Mouse (Mus musculus): ENCODE measurements at regions not wholly inside any gene's neighbourhood (a gene's known extent, or its start where the extent isn't known, plus 50 kb on each side); places are given as distances from the start of the nearest gene placed in this dataset.

- Histone ChIP-seq H3K27ac (ENCODE audit: insufficient read depth, low read depth, low read length) (no peak overlapping the region), H3K4me1 (ENCODE audit: control insufficient read depth, insufficient read depth, low read length) (no peaks in the 10 kb centered on the region), H3K4me3 (ENCODE audit: insufficient read depth, low read depth, low read length) (no peak overlapping the region)
- 65% methylated on average over 2 of the region's 2 CpGs for WGBS
- no peak for TF ChIP-seq CTCF (IDR thresholded peaks at IDR 0.05; ENCODE audit: insufficient read depth, low read depth, low read length)
- TF ChIP-seq POLR2A (IDR thresholded peaks at IDR 0.05; ENCODE audit: insufficient read depth, low read depth, low read length), result no peak
Observed at GRCm38 (mm10) chr9:31794911-31795310, 118.4 kb downstream of the Barx2 start.

DNA sequence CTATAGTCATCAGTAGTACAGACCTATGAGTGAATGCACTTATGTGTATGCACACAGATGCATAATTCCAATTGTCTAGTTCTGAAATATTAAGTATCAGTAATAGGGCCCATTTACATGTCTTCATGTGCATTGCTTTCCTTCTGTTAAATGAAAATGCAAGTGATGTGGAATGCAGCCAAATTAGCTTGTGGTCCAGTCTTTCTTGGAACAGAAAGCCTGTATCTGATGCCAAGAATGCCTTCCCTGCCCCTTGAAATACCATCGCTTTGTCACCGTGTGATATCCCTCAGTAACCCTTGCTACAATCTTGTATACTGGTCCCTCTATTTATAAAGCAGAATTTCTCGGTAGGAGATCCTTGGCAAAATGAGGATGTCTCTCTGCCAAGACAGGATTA is 137.3 kb downstream of the Barx2 start:
- no peak for TF ChIP-seq CTCF (IDR thresholded peaks at IDR 0.05; ENCODE audit: insufficient read depth, low read depth, low read length)
- TF ChIP-seq POLR2A (IDR thresholded peaks at IDR 0.05; ENCODE audit: insufficient read depth, low read depth, low read length), result no peak
- no peak overlapping the region for H3K4me3 ChIP-seq (ENCODE audit: insufficient read depth, low read depth, low read length)
- no peak overlapping the region for H3K27ac ChIP-seq (ENCODE audit: insufficient read depth, low read depth, low read length)
- no peaks in the 10 kb centered on the region for H3K4me1 ChIP-seq (ENCODE audit: control insufficient read depth, insufficient read depth, low read length)
- 29% methylated on average over 3 of the region's 3 CpGs for WGBS

DNA sequence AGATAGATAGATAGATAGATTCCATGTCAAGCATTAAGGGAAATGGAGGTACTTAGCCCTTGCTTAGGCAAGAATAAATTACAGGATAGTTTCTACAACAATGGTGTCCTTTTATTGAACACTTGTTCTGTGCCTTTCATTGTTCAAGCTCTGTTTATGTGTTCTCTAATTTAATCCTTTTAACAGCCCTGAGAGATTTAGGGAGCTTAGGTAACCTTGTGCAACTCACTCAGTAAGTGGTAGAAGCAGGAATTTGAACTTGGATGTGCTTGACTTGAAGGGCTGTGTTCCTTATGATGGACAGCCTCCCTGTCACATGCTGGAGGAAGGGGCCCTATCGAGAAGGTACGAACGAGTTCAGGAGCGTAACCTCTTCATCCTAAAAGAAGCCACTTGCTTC is 147.9 kb downstream of the Barx2 start:
- WGBS, result 91% methylated on average over 4 of the region's 4 CpGs
- Histone ChIP-seq H3K27ac (ENCODE audit: insufficient read depth, low read depth, low read length) (no peak overlapping the region), H3K4me3 (ENCODE audit: insufficient read depth, low read depth, low read length) (no peak overlapping the region), H3K4me1 (ENCODE audit: control insufficient read depth, insufficient read depth, low read length) (no peaks in the 10 kb centered on the region)
- no peak for TF ChIP-seq CTCF (IDR thresholded peaks at IDR 0.05; ENCODE audit: insufficient read depth, low read depth, low read length)
- no peak for TF ChIP-seq POLR2A (IDR thresholded peaks at IDR 0.05; ENCODE audit: insufficient read depth, low read depth, low read length)

DNA sequence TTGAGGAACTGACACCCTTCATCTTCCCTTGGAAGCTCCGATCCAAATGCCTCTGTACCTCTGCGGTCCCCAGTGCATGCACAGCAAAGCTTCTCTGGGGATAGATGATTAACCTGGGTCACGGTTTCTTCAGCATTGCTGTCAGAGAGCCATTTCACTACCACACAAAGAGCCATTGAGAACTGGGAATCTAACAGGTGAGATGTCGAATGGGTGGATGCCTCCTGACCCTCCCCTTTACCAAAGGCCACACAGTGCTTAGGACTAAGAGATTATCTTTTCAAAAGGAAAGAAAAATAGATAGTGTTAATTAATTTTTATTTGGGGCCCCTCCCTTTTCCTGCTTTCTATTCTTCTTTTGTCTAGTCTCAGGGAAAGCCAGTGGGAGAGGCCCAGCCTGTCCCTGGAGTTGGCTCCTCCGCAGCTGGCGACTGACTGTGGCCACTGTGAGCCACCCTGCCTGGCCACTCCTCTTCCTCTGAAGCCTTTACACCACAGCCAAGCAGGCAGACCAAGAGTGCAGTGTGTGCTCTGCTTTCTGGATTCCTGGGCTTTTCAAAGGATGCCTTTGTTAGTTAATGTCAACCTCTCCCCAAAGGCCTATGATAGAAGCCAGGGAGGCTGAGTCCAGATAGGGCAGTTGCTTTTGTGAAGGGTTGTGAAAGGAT is 155.2 kb downstream of the Barx2 start:
- Histone ChIP-seq H3K4me1 (ENCODE audit: control insufficient read depth, insufficient read depth, low read length) (no peaks in the 10 kb centered on the region), H3K27ac (ENCODE audit: insufficient read depth, low read depth, low read length) (no peak overlapping the region), H3K4me3 (ENCODE audit: insufficient read depth, low read depth, low read length) (no peak overlapping the region)
- no peak for TF ChIP-seq CTCF (IDR thresholded peaks at IDR 0.05; ENCODE audit: insufficient read depth, low read depth, low read length)
- no peak for TF ChIP-seq POLR2A (IDR thresholded peaks at IDR 0.05; ENCODE audit: insufficient read depth, low read depth, low read length)
- 76% methylated on average over 6 of the region's 6 CpGs for WGBS

GRCm38 (mm10) chr9:31730443-31730842 is 182.8 kb downstream of the Barx2 start:
- H3K4me3 ChIP-seq (ENCODE audit: insufficient read depth, low read depth, low read length), result no peak overlapping the region
- TF ChIP-seq POLR2A (IDR thresholded peaks at IDR 0.05; ENCODE audit: insufficient read depth, low read depth, low read length), result no peak
- TF ChIP-seq CTCF (IDR thresholded peaks at IDR 0.05; ENCODE audit: insufficient read depth, low read depth, low read length), result no peak
- no peaks in the 10 kb centered on the region for H3K4me1 ChIP-seq (ENCODE audit: control insufficient read depth, insufficient read depth, low read length)
- H3K27ac ChIP-seq (ENCODE audit: insufficient read depth, low read depth, low read length), result no peak overlapping the region

GRCm38 (mm10) chr9:31719309-31719708 is 194.0 kb downstream of the Barx2 start:
- WGBS, result 75% methylated on average over 6 of the region's 6 CpGs
- TF ChIP-seq POLR2A (IDR thresholded peaks at IDR 0.05; ENCODE audit: insufficient read depth, low read depth, low read length) (no peak), CTCF (IDR thresholded peaks at IDR 0.05; ENCODE audit: insufficient read depth, low read depth, low read length) (no peak)
- Histone ChIP-seq H3K4me3 (ENCODE audit: insufficient read depth, low read depth, low read length) (no peak overlapping the region), H3K27ac (ENCODE audit: insufficient read depth, low read depth, low read length) (no peak overlapping the region), H3K4me1 (ENCODE audit: control insufficient read depth, insufficient read depth, low read length) (no peaks in the 10 kb centered on the region)

DNA sequence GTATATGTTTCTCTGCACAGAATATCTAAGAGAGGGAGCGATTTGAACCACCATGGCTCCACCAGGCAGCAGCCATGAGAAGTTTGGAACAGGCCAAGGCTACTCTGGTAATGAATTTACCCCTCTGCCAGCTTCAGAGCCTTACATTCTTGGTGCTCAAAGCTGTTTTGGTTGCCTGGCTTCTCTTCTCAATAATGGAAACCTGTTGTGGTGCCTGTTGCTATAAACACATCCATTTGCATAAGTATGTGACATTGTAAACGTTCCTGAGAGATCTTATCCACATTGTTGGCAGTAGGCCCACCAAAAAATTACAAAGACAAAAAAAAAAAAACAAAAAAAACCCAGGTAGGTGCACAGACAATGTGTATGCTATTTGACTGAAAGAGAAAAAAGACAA is 203.2 kb downstream of the Barx2 start:
- TF ChIP-seq POLR2A (IDR thresholded peaks at IDR 0.05; ENCODE audit: insufficient read depth, low read depth, low read length), result no peak
- TF ChIP-seq CTCF (IDR thresholded peaks at IDR 0.05; ENCODE audit: insufficient read depth, low read depth, low read length), result no peak
- WGBS, result 52% methylated on average over 2 of the region's 2 CpGs
- H3K4me3 ChIP-seq (ENCODE audit: insufficient read depth, low read depth, low read length), result no peak overlapping the region
- no peaks in the 10 kb centered on the region for H3K4me1 ChIP-seq (ENCODE audit: control insufficient read depth, insufficient read depth, low read length)
- H3K27ac ChIP-seq (ENCODE audit: insufficient read depth, low read depth, low read length), result no peak overlapping the region

DNA sequence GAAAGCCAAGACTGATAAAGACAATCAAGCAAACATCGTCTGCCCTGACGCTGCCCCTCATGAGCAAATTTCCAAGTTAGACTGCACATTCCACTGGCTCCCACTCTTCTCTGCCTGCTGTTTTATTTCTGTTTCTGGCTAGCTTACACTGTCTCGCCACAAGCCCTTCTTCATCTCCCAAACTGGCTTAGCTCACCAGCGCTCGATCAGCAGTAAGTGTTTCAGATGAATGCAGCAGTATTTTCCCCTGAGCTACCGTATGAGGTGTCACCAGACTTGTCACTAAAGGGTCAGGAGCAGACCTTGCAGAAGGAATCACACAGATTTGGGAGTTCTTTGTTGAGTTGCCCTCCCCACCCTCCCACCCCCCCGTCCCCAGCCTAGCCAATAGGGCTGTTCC is 206.6 kb downstream of the Barx2 start:
- WGBS, result 60% methylated on average over 6 of the region's 7 CpGs
- TF ChIP-seq CTCF (IDR thresholded peaks at IDR 0.05; ENCODE audit: insufficient read depth, low read depth, low read length) (no peak), POLR2A (IDR thresholded peaks at IDR 0.05; ENCODE audit: insufficient read depth, low read depth, low read length) (no peak)
- Histone ChIP-seq H3K27ac (ENCODE audit: insufficient read depth, low read depth, low read length) (no peak overlapping the region), H3K4me3 (ENCODE audit: insufficient read depth, low read depth, low read length) (no peak overlapping the region), H3K4me1 (ENCODE audit: control insufficient read depth, insufficient read depth, low read length) (no peaks in the 10 kb centered on the region)

- no peak overlapping the region for H3K4me3 ChIP-seq (ENCODE audit: insufficient read depth, low read depth, low read length)
- TF ChIP-seq POLR2A (IDR thresholded peaks at IDR 0.05; ENCODE audit: insufficient read depth, low read depth, low read length), result no peak
- TF ChIP-seq CTCF (IDR thresholded peaks at IDR 0.05; ENCODE audit: insufficient read depth, low read depth, low read length), result no peak
- WGBS, result 72% methylated on average over 7 of the region's 7 CpGs
- no peak overlapping the region for H3K27ac ChIP-seq (ENCODE audit: insufficient read depth, low read depth, low read length)
- peaks cover 3% of the 10 kb centered on the region; the same call in 1 of the 2 replicates for H3K4me1 ChIP-seq (ENCODE audit: control insufficient read depth, insufficient read depth, low read length)
Observed at GRCm38 (mm10) chr9:31690921-31691475, 222.3 kb downstream of the Barx2 start.
